Mouse (Mus musculus) stomach, postnatal 0 days (tissue): ENCODE data around the gene Strbp.

Source experiments
- CTCF ChIP-seq: IDR thresholded peaks from 2 replicates; pipeline ENCODE4 v1.5.1; 2016; ENCODE audit warnings: antibody characterized with exemption, low read depth, mild to moderate bottlenecking, moderate library complexity
- EP300 ChIP-seq: optimal IDR thresholded peaks from 2 replicates; pipeline ENCODE3; 2016; ENCODE audit warnings: antibody characterized with exemption

DNA sequence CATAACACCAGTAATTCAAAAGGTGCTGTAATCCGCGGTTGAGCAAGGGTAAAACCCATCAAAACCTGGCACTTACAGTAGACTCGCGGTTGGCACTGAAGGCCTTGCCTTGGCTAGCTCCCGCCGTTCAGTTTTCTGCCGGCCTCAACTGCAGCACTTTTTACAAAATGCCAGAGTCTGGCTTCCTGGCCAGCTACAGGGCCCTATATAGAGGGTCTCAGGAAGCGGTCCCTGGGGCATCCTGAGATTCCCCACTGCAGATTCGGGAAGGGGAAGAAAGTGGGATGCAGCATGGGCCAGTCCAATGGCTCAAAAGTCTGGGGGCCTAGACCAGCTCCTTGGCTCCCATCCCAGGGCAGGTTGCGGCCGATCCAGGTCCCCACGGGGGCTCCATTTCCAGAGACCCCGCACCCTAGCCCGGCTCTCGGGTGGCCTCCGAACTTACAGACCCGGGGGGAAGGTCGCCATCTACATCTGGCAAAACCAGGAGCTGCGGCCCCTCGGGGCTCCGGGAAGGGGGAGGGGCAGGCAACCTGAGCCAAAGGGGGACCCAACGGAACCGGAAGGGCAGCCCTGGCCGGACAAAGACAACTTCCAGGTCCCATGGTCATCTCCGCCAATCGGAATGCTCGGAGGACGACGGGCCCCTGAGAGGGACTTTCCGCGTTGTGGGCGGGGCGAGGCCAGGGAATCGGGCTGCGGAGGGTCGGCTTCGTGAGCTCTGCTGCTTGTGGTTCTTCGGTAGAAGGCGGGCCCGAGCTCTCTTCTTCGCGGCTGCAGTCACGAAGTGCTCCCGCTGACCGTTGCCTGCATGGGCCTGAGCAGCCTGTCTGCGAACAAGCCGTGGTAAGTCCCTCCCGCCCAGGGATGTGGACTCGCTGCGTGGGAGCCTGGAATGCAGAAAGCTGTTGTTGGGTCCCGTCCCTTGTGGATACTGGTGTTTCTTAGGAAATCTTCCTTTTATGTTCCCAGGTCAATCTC lies 260.8 kb downstream of the Strbp start, which contains the start of the genes Zbtb26, Zbtb6 and Rabgap1:
- TF ChIP-seq CTCF (0 out of 2 replicates have a peak, but pooled peaks have one; percentile 4), EP300 (no peak)
